Mouse (Mus musculus): ENCODE results near the gene Proca1. TPM values are rescaled to one million over a fixed set of nuclear protein-coding genes. Genes with fewer than 3 reads are reported as not detected.

Proca1 gene
- polyA plus RNA-seq, 1 experiment from 2014 or later, result 1.0 TPM

GRCm38 (mm10) chr11:78177437-78177836, 15.8 kb upstream of the Proca1 start:
- no peak for ATAC-seq (ENCODE audit: low FRiP score)
- Histone ChIP-seq H3K9ac (ENCODE audit: low read length) (peak overlapping the region; percentile 60), H3K9me3 (ENCODE audit: control insufficient read depth, low read length) (no peaks in the 10 kb centered on the region), H3K27me3 (ENCODE audit: control insufficient read depth, insufficient read depth, low read length) (no peaks in the 10 kb centered on the region), H3K4me2 (peak overlapping the region; percentile 86), H3K4me3 (ENCODE audit: low read depth, low read length) (peak overlapping the region; percentile 60), H3K36me3 (ENCODE audit: control insufficient read depth, insufficient read depth, low read length) (peaks cover 13% of the 10 kb centered on the region), H3K4me1 (ENCODE audit: control insufficient read depth, insufficient read depth, low read length) (peaks cover 44% of the 10 kb centered on the region), H3K27ac (ENCODE audit: low read depth, low read length) (peak overlapping the region; percentile 25; the same call in 1 of the 2 replicates)
- WGBS, result 2% methylated on average over 10 of the region's 10 CpGs
- no peak for DNase-seq (ENCODE audit: low spot score, missing footprints)

- Histone ChIP-seq H3K9me3 (ENCODE audit: control insufficient read depth, low read length) (no peaks in the 10 kb centered on the region), H3K27ac (ENCODE audit: low read depth, low read length) (peak overlapping the region; percentile 91), H3K9ac (ENCODE audit: low read length) (peak overlapping the region; percentile 71), H3K36me3 (ENCODE audit: control insufficient read depth, insufficient read depth, low read length) (peaks cover 13% of the 10 kb centered on the region), H3K27me3 (ENCODE audit: control insufficient read depth, insufficient read depth, low read length) (no peaks in the 10 kb centered on the region), H3K4me3 (ENCODE audit: low read depth, low read length) (peak overlapping the region; percentile 60), H3K4me1 (ENCODE audit: control insufficient read depth, insufficient read depth, low read length) (peaks cover 45% of the 10 kb centered on the region), H3K4me2 (peak overlapping the region; percentile 86)
- ATAC-seq (ENCODE audit: low FRiP score) (peak; percentile 85), DNase-seq (ENCODE audit: low spot score, missing footprints) (peak; percentile 99)
- WGBS, result under 1% methylated on average over 72 of the region's 84 CpGs
Measured at GRCm38 (mm10) chr11:78177903-78178858, 15.0 kb upstream of the Proca1 start.

GRCm38 (mm10) chr11:78178859-78179437, 14.2 kb upstream of the Proca1 start:
- no peaks in the 10 kb centered on the region for H3K27me3 ChIP-seq (ENCODE audit: control insufficient read depth, insufficient read depth, low read length)
- peak; percentile 10; the same call in 1 of the 2 replicates for ATAC-seq (ENCODE audit: low FRiP score)
- peaks cover 13% of the 10 kb centered on the region for H3K36me3 ChIP-seq (ENCODE audit: control insufficient read depth, insufficient read depth, low read length)

DNA sequence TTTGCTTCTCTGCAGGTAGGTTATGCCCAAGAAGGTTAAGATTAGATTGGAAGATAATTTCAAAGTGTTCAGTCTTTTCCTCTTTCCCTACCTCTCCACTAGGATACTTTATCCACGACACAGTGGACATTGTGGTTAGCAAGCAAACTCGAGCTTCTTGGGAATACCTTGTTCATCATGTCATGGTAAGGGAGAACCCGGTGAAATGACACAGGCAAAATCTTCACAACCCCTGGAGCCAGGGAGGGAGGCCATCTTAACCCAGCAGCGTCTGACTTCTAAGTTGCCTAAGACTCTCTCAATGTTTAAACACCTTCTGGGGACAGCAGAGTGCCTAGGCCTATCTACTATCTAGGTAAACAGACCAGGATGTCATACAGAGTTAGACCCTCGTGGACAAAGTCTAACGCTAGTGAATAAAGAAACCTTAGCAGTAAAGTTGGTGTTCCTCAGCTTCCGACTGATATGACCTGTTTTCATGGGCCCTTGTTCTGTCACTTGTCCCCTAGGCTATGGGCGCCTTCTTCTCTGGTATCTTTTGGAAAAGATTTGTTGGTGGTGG, 13.7 kb upstream of the Proca1 start:
- ATAC-seq (ENCODE audit: low FRiP score) (no peak), DNase-seq (ENCODE audit: low spot score, missing footprints) (peak; percentile 91)
- Histone ChIP-seq H3K27ac (ENCODE audit: low read depth, low read length) (no peak overlapping the region; the same call in 1 of the 2 replicates), H3K9me3 (ENCODE audit: control insufficient read depth, low read length) (no peaks in the 10 kb centered on the region), H3K4me1 (ENCODE audit: control insufficient read depth, insufficient read depth, low read length) (peaks cover 45% of the 10 kb centered on the region), H3K4me2 (peak overlapping the region; percentile 86), H3K36me3 (ENCODE audit: control insufficient read depth, insufficient read depth, low read length) (peaks cover 13% of the 10 kb centered on the region), H3K4me3 (ENCODE audit: low read depth, low read length) (peak overlapping the region; percentile 60), H3K9ac (ENCODE audit: low read length) (peak overlapping the region; percentile 71), H3K27me3 (ENCODE audit: control insufficient read depth, insufficient read depth, low read length) (no peaks in the 10 kb centered on the region)
- 40% methylated on average over 8 of the region's 8 CpGs for WGBS

More at GRCm38 (mm10) chr11:78178859-78179437, 14.2 kb upstream of the Proca1 start:
- Histone ChIP-seq H3K4me1 (ENCODE audit: control insufficient read depth, insufficient read depth, low read length) (peaks cover 45% of the 10 kb centered on the region), H3K27ac (ENCODE audit: low read depth, low read length) (peak overlapping the region; percentile 91), H3K9ac (ENCODE audit: low read length) (peak overlapping the region; percentile 71), H3K4me2 (peak overlapping the region; percentile 86), H3K4me3 (ENCODE audit: low read depth, low read length) (peak overlapping the region; percentile 60), H3K9me3 (ENCODE audit: control insufficient read depth, low read length) (no peaks in the 10 kb centered on the region)
- WGBS, result 3% methylated on average over 28 of the region's 29 CpGs
- DNase-seq (ENCODE audit: low spot score, missing footprints), result peak; percentile 94

- Histone ChIP-seq H3K4me1 (ENCODE audit: control insufficient read depth, insufficient read depth, low read length) (peaks cover 45% of the 10 kb centered on the region), H3K27ac (ENCODE audit: low read depth, low read length) (no peak overlapping the region), H3K4me3 (ENCODE audit: low read depth, low read length) (no peak overlapping the region), H3K4me2 (no peak overlapping the region), H3K36me3 (ENCODE audit: control insufficient read depth, insufficient read depth, low read length) (peaks cover 13% of the 10 kb centered on the region), H3K27me3 (ENCODE audit: control insufficient read depth, insufficient read depth, low read length) (no peaks in the 10 kb centered on the region), H3K9ac (ENCODE audit: low read length) (no peak overlapping the region), H3K9me3 (ENCODE audit: control insufficient read depth, low read length) (no peaks in the 10 kb centered on the region)
- WGBS, result 83% methylated on average over 6 of the region's 6 CpGs
- DNase-seq (ENCODE audit: low spot score, missing footprints) (no peak), ATAC-seq (ENCODE audit: low FRiP score) (no peak)
Measured at GRCm38 (mm10) chr11:78180081-78180761, 13.0 kb upstream of the Proca1 start.

GRCm38 (mm10) chr11:78181830-78182357, 11.3 kb upstream of the Proca1 start:
- no peak for ATAC-seq (ENCODE audit: low FRiP score)
- Histone ChIP-seq H3K27ac (ENCODE audit: low read depth, low read length) (no peak overlapping the region), H3K4me1 (ENCODE audit: control insufficient read depth, insufficient read depth, low read length) (peaks cover 39% of the 10 kb centered on the region)

GRCm38 (mm10) chr11:78182450-78182849, 10.7 kb upstream of the Proca1 start:
- ATAC-seq (ENCODE audit: low FRiP score), result no peak
- H3K36me3 ChIP-seq (ENCODE audit: control insufficient read depth, insufficient read depth, low read length), result peaks cover 13% of the 10 kb centered on the region
- peak overlapping the region; percentile 94 for H3K4me3 ChIP-seq (ENCODE audit: low read depth, low read length)
- no peaks in the 10 kb centered on the region for H3K9me3 ChIP-seq (ENCODE audit: control insufficient read depth, low read length)
- peaks cover 34% of the 10 kb centered on the region for H3K4me1 ChIP-seq (ENCODE audit: control insufficient read depth, insufficient read depth, low read length)
- DNase-seq (ENCODE audit: low spot score, missing footprints), result no peak
- H3K4me2 ChIP-seq, result peak overlapping the region; percentile 77
- H3K27ac ChIP-seq (ENCODE audit: low read depth, low read length), result no peak overlapping the region
- 12% methylated on average over 7 of the region's 7 CpGs for WGBS
- H3K27me3 ChIP-seq (ENCODE audit: control insufficient read depth, insufficient read depth, low read length), result no peaks in the 10 kb centered on the region
- peak overlapping the region; percentile 95 for H3K9ac ChIP-seq (ENCODE audit: low read length)

More at GRCm38 (mm10) chr11:78181830-78182357, 11.3 kb upstream of the Proca1 start:
- peaks cover 13% of the 10 kb centered on the region for H3K36me3 ChIP-seq (ENCODE audit: control insufficient read depth, insufficient read depth, low read length)
- H3K27me3 ChIP-seq (ENCODE audit: control insufficient read depth, insufficient read depth, low read length), result no peaks in the 10 kb centered on the region
- H3K4me2 ChIP-seq, result peak overlapping the region; percentile 77
- H3K4me3 ChIP-seq (ENCODE audit: low read depth, low read length), result peak overlapping the region; percentile 94
- H3K9me3 ChIP-seq (ENCODE audit: control insufficient read depth, low read length), result no peaks in the 10 kb centered on the region
- WGBS, result 50% methylated on average over 2 of the region's 2 CpGs
- peak overlapping the region; percentile 95; the same call in 1 of the 2 replicates for H3K9ac ChIP-seq (ENCODE audit: low read length)
- DNase-seq (ENCODE audit: low spot score, missing footprints), result no peak

All from midbrain, embryonic 11.5 days (tissue).